Mouse (Mus musculus) small intestine, adult 2 months (tissue): Measurements from ENCODE around the gene Mpp5. TPM values are rescaled to one million over a fixed set of nuclear protein-coding genes. Genes with fewer than 3 reads are reported as not detected.
A peak's percentile ranks its signal among the peaks of the same experiment; 100 is the strongest.

Source experiments
- H3K27ac ChIP-seq: fragments of 200-500 bp; 2 replicates; pipeline ENCODE4 v1.5.1; 2012; ENCODE audit warnings: low read depth, low read length, control low read depth, inconsistent platforms; ENCODE audit not compliant: insufficient read depth
- H3K27me3 ChIP-seq: fragments of 200-500 bp; 2 replicates; pipeline ENCODE4 v1.6.1; 2012; ENCODE audit warnings: mild to moderate bottlenecking, moderate library complexity, low read length, inconsistent platforms; ENCODE audit not compliant: control insufficient read depth, insufficient read depth
- H3K36me3 ChIP-seq: fragments of 200-500 bp; 2 replicates; pipeline ENCODE4 v1.6.1; 2012; ENCODE audit warnings: mild to moderate bottlenecking, low read length, control low read depth, inconsistent platforms; ENCODE audit not compliant: control insufficient read depth, insufficient read depth
- H3K4me1 ChIP-seq: fragments of 200-500 bp; 2 replicates; pipeline ENCODE4 v1.6.1; 2012; ENCODE audit warnings: low read length, inconsistent platforms, mixed read lengths; ENCODE audit not compliant: control insufficient read depth, insufficient read depth, insufficient read length
- H3K4me3 ChIP-seq: fragments of 200-500 bp; 2 replicates; pipeline ENCODE4 v1.5.1; 2012; ENCODE audit warnings: low read depth, mild to moderate bottlenecking, control low read depth, inconsistent platforms, low read length, moderate library complexity
- CTCF ChIP-seq: fragments of 200-500 bp; IDR thresholded peaks from 2 replicates; pipeline ENCODE4 v1.5.1; 2012; ENCODE audit warnings: low read depth, mild to moderate bottlenecking, control low read depth, inconsistent platforms, low read length, moderate library complexity, mixed read lengths; ENCODE audit not compliant: insufficient replicate concordance, insufficient read length; ENCODE audit errors: extremely low read depth
- POLR2A ChIP-seq: fragments of 200-500 bp; IDR thresholded peaks from 2 replicates; pipeline ENCODE4 v1.6.1; 2012; ENCODE audit warnings: low read depth, mild to moderate bottlenecking, control low read depth, inconsistent platforms, low read length, moderate library complexity
- WGBS: fragments of 180-500 bp; shearing (Covaris S2); methylation state at CpG from one replicate; pipeline ENCODE4 v1.1.7; 2018; 5-methylcytosine and 5-hydroxymethylcytosine counted together
- polyA plus RNA-seq: library from polyadenylated mRNA; depleted of rRNA; stranded (reverse); fragments of >200 nt; gene quantifications from 2 replicates; pipeline ENCODE4 v1.2.3, GENCODE M21; 2012; rRNA removed

Mpp5 gene
- polyA plus RNA-seq, 1 experiment = 1.7 TPM

DNA sequence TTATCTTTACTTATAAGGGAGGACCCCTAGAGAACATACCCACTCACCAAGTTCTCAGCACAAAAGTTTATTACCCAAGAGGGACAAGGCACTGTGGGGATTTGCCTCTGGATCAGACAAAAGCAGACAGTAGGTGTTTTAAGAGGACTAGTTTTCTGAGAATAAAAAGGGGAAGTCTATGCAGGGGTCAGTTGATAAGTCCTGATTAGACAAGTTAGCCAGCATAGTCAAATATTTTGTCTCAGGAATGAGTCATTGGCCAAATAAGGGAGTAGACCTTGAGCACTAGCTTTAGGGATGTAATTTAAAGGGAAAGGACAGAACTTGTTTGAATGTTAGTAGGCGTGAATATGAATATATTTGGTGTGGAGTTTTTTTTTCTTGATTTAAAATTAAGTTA lies 119.4 kb downstream of the Mpp5 start:
- no peak overlapping the region for H3K27ac ChIP-seq
- 75% methylated on average over 1 of the region's 1 CpGs for WGBS
- H3K4me1 ChIP-seq = no peaks in the 10 kb centered on the region; the same call in 1 of the 2 replicates
- TF ChIP-seq POLR2A (no peak), CTCF (no peak)
- no peak overlapping the region for H3K4me3 ChIP-seq
- H3K27me3 ChIP-seq = no peaks in the 10 kb centered on the region
- peaks cover 13% of the 10 kb centered on the region for H3K36me3 ChIP-seq

DNA sequence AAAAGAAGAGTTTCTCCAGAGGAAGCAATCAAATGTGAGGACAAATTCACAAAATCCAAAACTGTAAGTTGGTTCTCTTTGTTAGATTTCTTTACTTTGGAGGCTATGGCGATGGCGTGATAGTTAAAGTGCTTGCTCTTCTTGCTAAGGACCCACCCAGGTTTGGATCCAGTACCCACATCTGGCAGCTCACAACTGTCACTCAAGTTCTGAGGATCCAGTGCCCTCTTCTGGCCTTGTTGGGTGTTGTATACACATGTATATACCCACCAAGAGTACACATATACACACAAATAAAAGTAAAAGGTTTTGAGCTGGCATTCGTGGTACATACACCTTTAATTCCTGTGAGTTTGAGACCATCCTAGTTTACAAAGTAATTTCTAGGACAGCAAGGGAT lies 125.9 kb downstream of the Mpp5 start:
- TF ChIP-seq CTCF = no peak
- no peak for TF ChIP-seq POLR2A
- Histone ChIP-seq H3K27ac (no peak overlapping the region), H3K27me3 (no peaks in the 10 kb centered on the region), H3K4me1 (no peaks in the 10 kb centered on the region), H3K36me3 (peaks cover 37% of the 10 kb centered on the region), H3K4me3 (no peak overlapping the region)
- 95% methylated on average over 3 of the region's 3 CpGs for WGBS

DNA sequence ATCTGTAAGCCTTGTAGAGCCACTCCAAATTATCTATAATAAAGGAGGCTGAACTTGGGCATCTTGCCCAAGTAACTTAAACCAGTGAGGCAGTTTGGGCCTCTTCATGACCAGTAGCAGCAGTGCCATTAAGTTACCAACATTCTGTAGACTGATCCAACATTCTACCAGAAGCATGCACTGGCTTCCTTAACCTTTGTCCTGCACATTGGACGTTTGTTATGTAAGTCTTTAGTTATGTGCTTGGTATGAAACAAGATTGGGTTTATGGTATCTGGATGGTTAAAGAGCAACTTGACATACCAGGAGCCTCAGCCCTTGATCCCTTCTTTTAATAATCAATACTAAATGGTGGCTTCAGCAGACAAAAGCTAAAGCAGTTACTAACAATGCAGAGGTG lies 141.4 kb downstream of the Mpp5 start:
- H3K27me3 ChIP-seq = no peaks in the 10 kb centered on the region
- H3K4me3 ChIP-seq = no peak overlapping the region
- H3K36me3 ChIP-seq = peaks cover 29% of the 10 kb centered on the region
- peaks cover 3% of the 10 kb centered on the region; the same call in 1 of the 2 replicates for H3K4me1 ChIP-seq
- TF ChIP-seq CTCF (no peak), POLR2A (no peak)
- H3K27ac ChIP-seq = peak overlapping the region; percentile 91
- 17% methylated on average over 1 of the region's 1 CpGs for WGBS

Other genes starting within 250 kb of the Mpp5 start
- gene Fam71d, start 57.4 kb upstream of the Mpp5 start, polyA plus RNA-seq = not detected in 2 replicates
- 0.80 and 2.2 TPM in 2 replicates for gene Atp6v1d, start 112.7 kb downstream of the Mpp5 start, polyA plus RNA-seq
- gene Eif2s1, start 112.9 kb downstream of the Mpp5 start, polyA plus RNA-seq = 1.4 and 2.0 TPM in 2 replicates
- 6.7 and 23.2 TPM in 2 replicates for gene Plek2, start 158.1 kb downstream of the Mpp5 start, polyA plus RNA-seq